In genomic region chr9:63698320-63699045, GRCm38 (mm10) we compare ENCODE assay signal across 12 mouse cellular contexts. TPM values are rescaled to one million over a fixed set of nuclear protein-coding genes. Genes with fewer than 3 reads are reported as not detected.
DNase-seq lines count a peak whose midpoint lies in the region; ATAC-seq lines count a peak whose summit lies in the region.
"Had no signal": no experiment of that assay in that cellular context is flagged by ENCODE, and none has a peak within 500 bp of the region (broad histone marks: within the 10 kb centered on the region; RNA-seq: fewer than 3 reads in every experiment).

No protein-coding gene starts in this region.

- WGBS in heart, embryonic 12.5 days = 65% methylated on average over 6 of the region's 7 CpGs
- 46% methylated on average over 6 of the region's 7 CpGs for WGBS in intestine, embryonic 16.5 days
- WGBS in liver, embryonic 16.5 days (ENCODE audit: insufficient replicate concordance) = 47% methylated on average over 6 of the region's 7 CpGs
- WGBS in forebrain, embryonic 16.5 days = 72% methylated on average over 6 of the region's 7 CpGs

- 0 out of 2 replicates have a peak overlapping the region, but pooled peaks have one; percentile 29 for H3K9ac ChIP-seq in heart, embryonic 12.5 days
- H3K9ac ChIP-seq in intestine, embryonic 16.5 days (ENCODE audit: low read depth, low read length) = no peak overlapping the region
- no peak overlapping the region for H3K9ac ChIP-seq in liver, embryonic 16.5 days (ENCODE audit: low read depth, low read length)
- H3K9ac ChIP-seq in forebrain, embryonic 16.5 days (replicated peaks; ENCODE audit: low read depth, low read length) = no peak overlapping the region
- H3K9ac ChIP-seq: neural tube, embryonic 15.5 days had no signal

- H3K4me3 ChIP-seq in heart, embryonic 12.5 days = no peak overlapping the region
- no peak overlapping the region for H3K4me3 ChIP-seq in intestine, embryonic 16.5 days (ENCODE audit: low read length)
- no peak overlapping the region for H3K4me3 ChIP-seq in liver, embryonic 16.5 days (ENCODE audit: low read depth, low read length)
- H3K4me3 ChIP-seq in forebrain, embryonic 16.5 days (replicated peaks; ENCODE audit: low read length) = no peak overlapping the region
- H3K4me3 ChIP-seq: neural tube, embryonic 15.5 days had no signal

- 0 out of 2 replicates have a peak, but pooled peaks have one; percentile 27 for ATAC-seq in heart, embryonic 12.5 days (ENCODE audit: insufficient number of reproducible peaks, low FRiP score)
- peak; percentile 74 for ATAC-seq in CD4-positive, CD25-positive, alpha-beta regulatory T cell, adult 4 months
- 0 out of 2 replicates have a peak, but pooled peaks have one; percentile 37 for ATAC-seq in intestine, embryonic 16.5 days
- 0 out of 2 replicates have a peak, but pooled peaks have one; percentile 9 for ATAC-seq in liver, embryonic 16.5 days (ENCODE audit: low read depth)
- no peak for ATAC-seq in forebrain, embryonic 16.5 days
- no peak for ATAC-seq in erythroid progenitor cell, adult 5-6 weeks (replicated peaks; ENCODE audit: low FRiP score, poor library complexity, severe bottlenecking)

- no peaks in the 10 kb centered on the region for H3K36me3 ChIP-seq in heart, embryonic 12.5 days
- H3K36me3 ChIP-seq in intestine, embryonic 16.5 days (ENCODE audit: control insufficient read depth, insufficient read depth, low read length) = no peaks in the 10 kb centered on the region
- H3K36me3 ChIP-seq in liver, embryonic 16.5 days (ENCODE audit: control insufficient read depth, insufficient read depth) = no peaks in the 10 kb centered on the region
- H3K36me3 ChIP-seq in forebrain, embryonic 16.5 days (ENCODE audit: control insufficient read depth, insufficient read depth) = no peaks in the 10 kb centered on the region
- H3K36me3 ChIP-seq: neural tube, embryonic 15.5 days had no signal

- H3K27me3 ChIP-seq in heart, embryonic 12.5 days (replicated peaks) = no peaks in the 10 kb centered on the region
- H3K27me3 ChIP-seq in intestine, embryonic 16.5 days (replicated peaks; ENCODE audit: control insufficient read depth, insufficient read depth, low read length) = no peaks in the 10 kb centered on the region
- no peaks in the 10 kb centered on the region for H3K27me3 ChIP-seq in liver, embryonic 16.5 days (ENCODE audit: control insufficient read depth, insufficient read depth, low read depth, low read length)
- no peaks in the 10 kb centered on the region for H3K27me3 ChIP-seq in forebrain, embryonic 16.5 days (replicated peaks; ENCODE audit: control insufficient read depth, insufficient read depth, low read length)
- H3K27me3 ChIP-seq: neural tube, embryonic 15.5 days had no signal

- peak overlapping the region; percentile 65 for H3K27ac ChIP-seq in heart, embryonic 12.5 days (ENCODE audit: poor library complexity, severe bottlenecking)
- no peak overlapping the region for H3K27ac ChIP-seq in intestine, embryonic 16.5 days (ENCODE audit: low read length)
- H3K27ac ChIP-seq in liver, embryonic 16.5 days (ENCODE audit: low read length) = no peak overlapping the region
- no peak overlapping the region for H3K27ac ChIP-seq in forebrain, embryonic 16.5 days (ENCODE audit: low read length)
- H3K27ac ChIP-seq: neural tube, embryonic 15.5 days had no signal

- no peak overlapping the region for H3K4me2 ChIP-seq in heart, embryonic 12.5 days
- H3K4me2 ChIP-seq in intestine, embryonic 16.5 days (ENCODE audit: low read depth, low read length) = no peak overlapping the region
- no peak overlapping the region for H3K4me2 ChIP-seq in liver, embryonic 16.5 days (ENCODE audit: low read depth, low read length)
- H3K4me2 ChIP-seq in forebrain, embryonic 16.5 days (ENCODE audit: low read length) = no peak overlapping the region
- H3K4me2 ChIP-seq: neural tube, embryonic 15.5 days had no signal

- peaks cover 61% of the 10 kb centered on the region for H3K4me1 ChIP-seq in heart, embryonic 12.5 days (replicated peaks)
- H3K4me1 ChIP-seq in intestine, embryonic 16.5 days (ENCODE audit: control insufficient read depth, insufficient read depth, low read length) = peaks cover 43% of the 10 kb centered on the region
- peaks cover 36% of the 10 kb centered on the region for H3K4me1 ChIP-seq in liver, embryonic 16.5 days (ENCODE audit: control insufficient read depth, low read depth, low read length)
- H3K4me1 ChIP-seq in forebrain, embryonic 16.5 days (replicated peaks; ENCODE audit: control insufficient read depth, insufficient read depth, low read length) = peaks cover 4% of the 10 kb centered on the region; the same call in 1 of the 2 replicates

- no peaks in the 10 kb centered on the region for H3K9me3 ChIP-seq in heart, embryonic 12.5 days (replicated peaks)
- no peaks in the 10 kb centered on the region for H3K9me3 ChIP-seq in intestine, embryonic 16.5 days (ENCODE audit: control insufficient read depth, low read length)
- no peaks in the 10 kb centered on the region for H3K9me3 ChIP-seq in liver, embryonic 16.5 days (replicated peaks; ENCODE audit: control insufficient read depth, low read length)
- H3K9me3 ChIP-seq in forebrain, embryonic 16.5 days (ENCODE audit: control insufficient read depth, low read length) = no peaks in the 10 kb centered on the region
- H3K9me3 ChIP-seq: neural tube, embryonic 15.5 days had no signal

- no peak for DNase-seq in heart, adult 8-10 months (ENCODE audit: low spot score)
- no peak for DNase-seq in right cerebral cortex, postnatal 25 days
- DNase-seq: gastrocnemius, postnatal 10 days; left cerebral cortex, postnatal 4 days; thymus, adult 18-20 months had no signal

RNA-seq across cellular contexts. Expression of gene Smad3, which starts 59.3 kb away (rescaled TPM):
- 17.0 and 18.9 TPM in 2 replicates for polyA plus RNA-seq in heart, embryonic 12.5 days (2016; fragmentation: Nextera tagmentation; extraction: Ambion mirVana)
- 10 to 100 TPM; 10.1 to 14.1 (median 12.5) TPM for total RNA-seq in heart, adult 8-10 months (2022)
- polyA plus RNA-seq in CD4-positive, CD25-positive, alpha-beta regulatory T cell, adult 4 months (2017; shearing (Covaris generic)) = 10 to 100 TPM; 15.6 to 36.9 TPM
- polyA plus RNA-seq in intestine, embryonic 16.5 days (2015; fragmentation: Nextera tagmentation; extraction: Ambion mirVana) = 10.9 and 11.8 TPM in 2 replicates
- 2.7 TPM in 2 replicates for polyA plus RNA-seq in liver, embryonic 16.5 days (2015; fragmentation: Nextera tagmentation; extraction: Ambion mirVana)
- 7.4 and 7.8 TPM in 2 replicates for polyA plus RNA-seq in forebrain, embryonic 16.5 days (2015; fragmentation: Nextera tagmentation; extraction: Ambion mirVana)
- 4.7 and 5.0 TPM in 2 replicates for total RNA-seq in erythroid progenitor cell, adult 5-6 weeks (2015; ENCODE audit: low replicate concordance)
- 2.6 and 13.2 TPM in 2 replicates for total RNA-seq in erythroid progenitor cell, adult 5-6 weeks (2017; ENCODE audit: low replicate concordance)

Comparison
In these comparisons a context has a peak if more than half of its experiments do, and no peak if none do; other contexts are left out.
1. ATAC-seq: peak in heart, embryonic 12.5 days (single experiment), CD4-positive, CD25-positive, alpha-beta regulatory T cell, adult 4 months (single experiment), intestine, embryonic 16.5 days (single experiment) and liver, embryonic 16.5 days (single experiment); none in forebrain, embryonic 16.5 days (single experiment) and erythroid progenitor cell, adult 5-6 weeks (single experiment).